Mouse (Mus musculus): Measurements from ENCODE around the gene Hoxb13. TPM values are rescaled to one million over a fixed set of nuclear protein-coding genes. Genes with fewer than 3 reads are reported as not detected.

Gene Hoxb13
- polyA plus RNA-seq, 1 experiment from 2014 or later, result not detected

DNA sequence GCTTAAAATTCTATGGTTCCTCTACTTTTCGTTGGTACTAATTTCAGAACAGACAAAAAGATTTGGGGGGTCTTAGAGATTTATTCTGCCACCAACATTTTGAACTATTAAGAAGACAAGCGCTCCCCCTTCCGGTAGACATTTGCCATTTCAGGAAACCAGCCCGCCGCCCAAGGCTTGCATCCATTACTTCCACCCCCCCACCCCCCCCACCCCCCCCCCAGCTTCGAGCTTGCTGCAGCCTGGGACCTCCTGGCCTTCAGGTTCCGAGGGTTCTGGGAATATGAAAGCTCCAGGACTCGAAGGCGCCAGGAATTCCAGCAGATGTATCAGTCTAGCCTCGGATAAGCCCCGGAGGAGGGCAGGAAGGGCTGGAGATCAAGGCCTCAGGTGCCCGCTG, 4.5 kb downstream of the Hoxb13 start:
- Histone ChIP-seq H3K27ac (ENCODE audit: low read depth, low read length) (no peak overlapping the region), H3K27me3 (ENCODE audit: control insufficient read depth, insufficient read depth, low read length) (peaks cover 100% of the 10 kb centered on the region), H3K4me1 (ENCODE audit: control insufficient read depth, insufficient read depth, low read length) (no peaks in the 10 kb centered on the region), H3K9ac (ENCODE audit: low read depth, low read length) (no peak overlapping the region), H3K36me3 (ENCODE audit: control insufficient read depth, insufficient read depth, low read length) (no peaks in the 10 kb centered on the region), H3K4me3 (ENCODE audit: low read length) (no peak overlapping the region), H3K9me3 (ENCODE audit: control insufficient read depth, low read length) (no peaks in the 10 kb centered on the region), H3K4me2 (replicated peaks; ENCODE audit: low read depth, low read length) (no peak overlapping the region)
- ATAC-seq (ENCODE audit: low FRiP score, low TSS enrichment), result no peak
- 0% methylated on average over 12 of the region's 12 CpGs for WGBS

DNA sequence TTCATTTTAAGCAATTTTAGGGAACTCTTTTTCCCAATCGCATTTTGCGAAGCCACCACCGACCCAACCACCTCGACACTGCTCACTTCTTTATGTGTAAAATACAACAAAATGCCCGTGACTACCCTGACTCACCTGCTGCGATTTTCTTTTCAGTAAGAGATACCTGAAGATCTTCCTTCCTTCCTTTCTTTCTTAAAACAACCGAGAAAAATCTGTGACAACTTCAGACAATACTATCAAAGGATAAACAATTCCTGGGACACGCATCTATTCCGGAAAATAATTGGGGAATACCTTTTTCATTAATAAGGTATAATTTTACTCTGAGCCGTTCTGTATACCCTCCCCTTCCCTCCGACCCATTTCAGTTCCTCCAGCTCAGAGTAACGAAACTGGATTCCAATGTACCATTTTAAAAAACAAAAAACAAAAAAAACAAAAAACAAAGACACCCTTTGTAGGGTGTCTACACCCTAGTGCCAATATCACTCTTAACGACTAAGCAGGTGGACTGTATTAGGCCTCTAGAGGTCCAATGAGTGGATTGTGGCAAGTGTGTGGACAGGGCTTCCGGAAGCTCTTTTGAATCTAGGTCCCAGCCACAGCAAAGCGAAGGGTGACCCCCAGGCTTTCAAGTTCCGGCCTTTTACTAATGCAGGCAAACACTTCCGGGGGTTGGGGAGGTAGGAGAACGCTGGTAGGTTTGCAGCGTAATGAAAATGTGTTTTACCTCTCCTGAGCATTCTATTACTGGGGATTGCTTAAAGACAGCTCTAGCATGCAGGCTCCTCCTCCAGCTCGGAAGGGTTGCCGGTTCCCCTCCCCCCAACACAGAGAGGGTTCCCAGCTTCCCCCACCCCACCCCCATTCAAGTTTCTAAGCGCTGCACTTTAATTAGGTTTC, 5.3 kb downstream of the Hoxb13 start:
- peak overlapping the region; percentile 4; the same call in 1 of the 2 replicates for H3K4me3 ChIP-seq (ENCODE audit: low read length)
- no peak overlapping the region for H3K27ac ChIP-seq (ENCODE audit: low read depth, low read length)
- peaks cover 98% of the 10 kb centered on the region for H3K27me3 ChIP-seq (ENCODE audit: control insufficient read depth, insufficient read depth, low read length)
- no peak overlapping the region for H3K9ac ChIP-seq (ENCODE audit: low read depth, low read length)
- H3K36me3 ChIP-seq (ENCODE audit: control insufficient read depth, insufficient read depth, low read length), result no peaks in the 10 kb centered on the region
- ATAC-seq (ENCODE audit: low FRiP score, low TSS enrichment), result no peak
- no peaks in the 10 kb centered on the region for H3K9me3 ChIP-seq (ENCODE audit: control insufficient read depth, low read length)
- peak overlapping the region; percentile 8; the same call in 1 of the 2 replicates for H3K4me2 ChIP-seq (replicated peaks; ENCODE audit: low read depth, low read length)
- WGBS, result 2% methylated on average over 22 of the region's 22 CpGs
- H3K4me1 ChIP-seq (ENCODE audit: control insufficient read depth, insufficient read depth, low read length), result no peaks in the 10 kb centered on the region

DNA sequence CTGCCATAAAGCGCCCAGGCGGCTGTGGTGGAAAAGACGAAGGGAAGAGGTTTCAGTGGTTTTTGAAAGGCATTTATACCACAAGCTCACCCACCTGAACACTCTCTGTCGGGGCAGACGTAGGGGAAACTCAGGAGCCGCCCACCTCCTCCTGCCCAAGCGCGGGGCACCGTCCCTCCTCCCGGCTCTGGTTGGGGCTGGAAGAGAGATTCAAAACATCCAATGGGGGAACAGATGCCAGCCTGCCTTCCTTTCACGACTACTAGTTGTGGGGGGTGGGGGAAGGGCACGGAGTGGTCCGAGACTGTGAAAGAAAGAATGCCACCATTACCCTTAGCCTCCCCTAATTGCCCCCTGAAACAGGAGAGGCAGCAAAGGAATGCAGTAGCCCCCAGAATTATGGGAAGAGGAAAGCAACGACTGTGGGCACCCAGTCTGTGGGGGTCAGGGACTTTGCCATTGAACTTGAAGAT, 6.1 kb downstream of the Hoxb13 start:
- Histone ChIP-seq H3K27me3 (ENCODE audit: control insufficient read depth, insufficient read depth, low read length) (peaks cover 97% of the 10 kb centered on the region), H3K4me3 (ENCODE audit: low read length) (peak overlapping the region; percentile 4; the same call in 1 of the 2 replicates), H3K27ac (ENCODE audit: low read depth, low read length) (no peak overlapping the region), H3K4me2 (replicated peaks; ENCODE audit: low read depth, low read length) (peak overlapping the region; percentile 8; the same call in 1 of the 2 replicates), H3K9ac (ENCODE audit: low read depth, low read length) (no peak overlapping the region), H3K36me3 (ENCODE audit: control insufficient read depth, insufficient read depth, low read length) (no peaks in the 10 kb centered on the region), H3K4me1 (ENCODE audit: control insufficient read depth, insufficient read depth, low read length) (no peaks in the 10 kb centered on the region), H3K9me3 (ENCODE audit: control insufficient read depth, low read length) (no peaks in the 10 kb centered on the region)
- WGBS, result 1% methylated on average over 14 of the region's 14 CpGs
- no peak for ATAC-seq (ENCODE audit: low FRiP score, low TSS enrichment)

DNA sequence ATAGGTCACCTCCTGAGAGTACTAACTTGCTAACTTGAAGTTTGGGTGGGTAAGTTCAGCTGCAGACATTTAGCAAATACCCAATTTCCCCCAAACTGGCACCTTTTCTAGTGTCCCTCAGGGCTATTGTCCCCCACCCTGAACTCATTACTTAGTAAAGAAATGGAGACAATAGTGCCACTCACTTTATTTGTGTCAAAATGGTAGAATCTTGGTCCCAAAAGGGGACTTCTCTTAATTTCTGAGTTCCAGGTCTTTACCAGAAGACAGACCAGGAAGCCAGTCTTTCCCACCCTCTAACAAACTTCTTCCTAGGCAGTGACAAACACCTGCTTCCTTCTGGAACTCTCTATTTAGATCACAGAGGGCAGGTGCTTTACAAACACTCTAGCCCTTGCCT, 7.6 kb downstream of the Hoxb13 start:
- Histone ChIP-seq H3K4me3 (ENCODE audit: low read length) (no peak overlapping the region), H3K4me1 (ENCODE audit: control insufficient read depth, insufficient read depth, low read length) (no peaks in the 10 kb centered on the region), H3K9ac (ENCODE audit: low read depth, low read length) (no peak overlapping the region), H3K9me3 (ENCODE audit: control insufficient read depth, low read length) (no peaks in the 10 kb centered on the region), H3K27me3 (ENCODE audit: control insufficient read depth, insufficient read depth, low read length) (peaks cover 97% of the 10 kb centered on the region), H3K27ac (ENCODE audit: low read depth, low read length) (no peak overlapping the region), H3K36me3 (ENCODE audit: control insufficient read depth, insufficient read depth, low read length) (no peaks in the 10 kb centered on the region), H3K4me2 (replicated peaks; ENCODE audit: low read depth, low read length) (no peak overlapping the region)
- ATAC-seq (ENCODE audit: low FRiP score, low TSS enrichment), result no peak

DNA sequence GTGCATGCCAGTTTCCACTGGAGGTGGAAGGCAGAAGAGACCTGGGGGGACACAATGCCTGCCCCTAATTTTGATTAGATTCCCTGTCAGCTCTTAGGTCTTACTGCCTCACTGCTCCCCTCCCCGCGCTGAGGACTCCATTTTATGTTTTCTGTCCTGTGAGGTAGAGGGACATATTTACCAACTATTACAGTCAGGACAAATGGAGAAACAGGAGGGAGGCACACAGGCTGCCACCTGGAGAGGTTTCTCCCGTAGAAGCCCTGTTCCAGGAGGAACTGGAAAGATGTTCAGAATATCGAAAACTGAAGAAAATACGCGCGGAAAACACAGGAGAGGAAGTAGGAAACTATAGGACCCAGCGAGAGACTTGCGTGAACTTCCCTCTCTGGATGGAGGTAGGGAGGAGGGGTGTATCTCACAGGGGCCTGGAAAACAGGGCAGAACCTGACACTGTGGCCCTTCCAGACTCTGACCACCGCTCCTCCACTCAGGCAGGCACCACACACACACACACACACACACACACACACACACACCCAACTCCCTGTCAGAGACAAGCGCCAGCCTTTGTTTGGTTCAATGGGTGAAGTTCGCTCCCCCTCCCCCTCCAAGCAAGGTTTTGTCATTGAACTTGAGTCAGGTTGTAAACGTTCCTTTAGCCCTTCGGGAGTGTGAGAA, 8.4 kb downstream of the Hoxb13 start:
- Histone ChIP-seq H3K4me1 (ENCODE audit: control insufficient read depth, insufficient read depth, low read length) (no peaks in the 10 kb centered on the region), H3K27ac (ENCODE audit: low read depth, low read length) (no peak overlapping the region), H3K36me3 (ENCODE audit: control insufficient read depth, insufficient read depth, low read length) (no peaks in the 10 kb centered on the region), H3K9me3 (ENCODE audit: control insufficient read depth, low read length) (no peaks in the 10 kb centered on the region), H3K4me2 (replicated peaks; ENCODE audit: low read depth, low read length) (no peak overlapping the region), H3K9ac (ENCODE audit: low read depth, low read length) (no peak overlapping the region), H3K27me3 (ENCODE audit: control insufficient read depth, insufficient read depth, low read length) (peaks cover 97% of the 10 kb centered on the region), H3K4me3 (ENCODE audit: low read length) (no peak overlapping the region; the same call in 1 of the 2 replicates)
- 3% methylated on average over 14 of the region's 14 CpGs for WGBS
- no peak for ATAC-seq (ENCODE audit: low FRiP score, low TSS enrichment)

DNA sequence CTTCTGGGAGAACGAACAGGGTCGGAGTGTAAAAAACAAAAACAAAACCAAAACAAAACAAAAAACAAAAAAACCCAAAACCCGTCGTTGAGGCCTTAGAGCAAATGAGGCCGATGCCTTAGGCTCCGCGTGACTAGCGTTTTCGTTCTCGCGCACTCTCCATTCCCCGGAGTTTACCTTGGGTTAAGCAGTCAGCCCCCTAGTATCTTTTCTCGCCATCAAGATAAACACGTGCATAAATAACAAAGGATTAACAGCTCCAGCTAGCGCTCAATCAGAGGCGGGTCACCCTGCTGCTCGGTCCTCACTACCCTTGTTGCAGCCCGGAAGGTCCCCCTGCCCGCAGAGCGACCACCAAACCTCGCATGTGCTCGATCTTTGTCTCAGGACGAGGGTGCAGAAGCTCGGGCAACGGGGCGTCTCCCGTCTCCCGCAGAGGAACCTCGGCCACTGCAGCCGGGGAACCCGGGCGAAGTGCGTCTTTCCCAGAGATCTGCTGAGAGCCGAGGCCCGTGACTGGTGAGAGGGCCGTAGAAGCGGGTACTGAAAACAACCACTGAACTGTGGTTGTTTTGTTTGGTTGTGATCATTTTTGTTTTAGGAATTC, 9.2 kb downstream of the Hoxb13 start:
- H3K36me3 ChIP-seq (ENCODE audit: control insufficient read depth, insufficient read depth, low read length), result no peaks in the 10 kb centered on the region
- peaks cover 96% of the 10 kb centered on the region for H3K27me3 ChIP-seq (ENCODE audit: control insufficient read depth, insufficient read depth, low read length)
- no peak overlapping the region for H3K27ac ChIP-seq (ENCODE audit: low read depth, low read length)
- no peak overlapping the region; the same call in 1 of the 2 replicates for H3K9ac ChIP-seq (ENCODE audit: low read depth, low read length)
- no peaks in the 10 kb centered on the region for H3K9me3 ChIP-seq (ENCODE audit: control insufficient read depth, low read length)
- H3K4me1 ChIP-seq (ENCODE audit: control insufficient read depth, insufficient read depth, low read length), result no peaks in the 10 kb centered on the region
- WGBS, result under 1% methylated on average over 37 of the region's 37 CpGs
- ATAC-seq (ENCODE audit: low FRiP score, low TSS enrichment), result no peak
- peak overlapping the region; percentile 26 for H3K4me2 ChIP-seq (replicated peaks; ENCODE audit: low read depth, low read length)
- H3K4me3 ChIP-seq (ENCODE audit: low read length), result peak overlapping the region; percentile 22

DNA sequence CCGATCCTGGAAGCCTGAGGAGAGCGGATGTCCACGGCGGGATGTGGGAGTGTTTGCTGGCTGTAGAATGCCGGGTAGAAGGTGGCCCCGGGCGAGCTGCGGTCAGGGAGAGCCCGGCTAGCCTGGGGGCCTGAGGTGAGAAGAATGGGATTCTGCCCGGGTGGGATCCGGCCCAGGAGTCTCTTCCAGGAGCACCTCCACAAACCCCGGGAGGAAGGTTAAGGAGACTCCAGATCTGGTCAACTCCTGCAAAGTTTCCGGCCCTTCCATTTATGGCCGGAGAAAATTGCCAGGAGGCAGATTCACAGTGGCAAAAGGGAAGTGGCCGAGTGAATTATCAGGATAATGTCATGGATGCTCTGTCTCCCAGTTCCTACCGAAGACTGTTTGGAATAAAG, 9.7 kb downstream of the Hoxb13 start:
- H3K4me3 ChIP-seq (ENCODE audit: low read length), result peak overlapping the region; percentile 22

DNA sequence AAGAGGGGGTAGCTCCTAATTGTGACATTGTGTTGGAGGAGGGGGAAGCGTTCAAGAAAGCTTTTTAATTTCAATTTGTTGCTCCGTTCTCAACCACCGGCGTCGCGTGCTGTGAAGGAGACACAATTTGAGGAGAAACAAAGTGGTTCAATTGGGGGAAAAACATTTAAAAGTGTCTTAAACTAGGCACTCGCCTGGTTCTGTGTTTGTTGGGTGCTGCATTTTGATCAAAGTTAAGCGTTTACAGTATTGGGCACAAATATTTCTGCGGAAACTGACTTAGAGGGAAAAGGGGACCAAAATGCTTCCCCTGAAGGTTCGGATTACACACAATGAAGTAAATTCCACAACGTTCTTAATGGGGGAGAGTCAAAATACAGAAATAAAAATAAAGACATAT, 10.2 kb downstream of the Hoxb13 start:
- Histone ChIP-seq H3K27ac (ENCODE audit: low read depth, low read length) (no peak overlapping the region), H3K4me3 (ENCODE audit: low read length) (no peak overlapping the region), H3K9ac (ENCODE audit: low read depth, low read length) (no peak overlapping the region), H3K36me3 (ENCODE audit: control insufficient read depth, insufficient read depth, low read length) (no peaks in the 10 kb centered on the region), H3K4me1 (ENCODE audit: control insufficient read depth, insufficient read depth, low read length) (no peaks in the 10 kb centered on the region), H3K4me2 (replicated peaks; ENCODE audit: low read depth, low read length) (no peak overlapping the region), H3K9me3 (ENCODE audit: control insufficient read depth, low read length) (no peaks in the 10 kb centered on the region), H3K27me3 (ENCODE audit: control insufficient read depth, insufficient read depth, low read length) (peaks cover 94% of the 10 kb centered on the region)
- WGBS, result 2% methylated on average over 11 of the region's 11 CpGs
- ATAC-seq (ENCODE audit: low FRiP score, low TSS enrichment), result no peak

More for the DNA sequence above, 9.7 kb downstream of the Hoxb13 start:
- Histone ChIP-seq H3K4me1 (ENCODE audit: control insufficient read depth, insufficient read depth, low read length) (no peaks in the 10 kb centered on the region), H3K9me3 (ENCODE audit: control insufficient read depth, low read length) (no peaks in the 10 kb centered on the region), H3K4me2 (replicated peaks; ENCODE audit: low read depth, low read length) (peak overlapping the region; percentile 26), H3K27ac (ENCODE audit: low read depth, low read length) (no peak overlapping the region), H3K9ac (ENCODE audit: low read depth, low read length) (no peak overlapping the region; the same call in 1 of the 2 replicates), H3K36me3 (ENCODE audit: control insufficient read depth, insufficient read depth, low read length) (no peaks in the 10 kb centered on the region), H3K27me3 (ENCODE audit: control insufficient read depth, insufficient read depth, low read length) (peaks cover 96% of the 10 kb centered on the region)
- under 1% methylated on average over 16 of the region's 16 CpGs for WGBS
- ATAC-seq (ENCODE audit: low FRiP score, low TSS enrichment), result no peak

Measured in kidney, embryonic 14.5 days (tissue).